ENCODE assay signal across 19 mouse cellular contexts in genomic region chr13:46237723-46238349, GRCm38 (mm10). TPM values are rescaled to one million over a fixed set of nuclear protein-coding genes. Genes with fewer than 3 reads are reported as not detected.
DNase-seq lines count a peak whose midpoint lies in the region; ATAC-seq and TF ChIP-seq lines count a peak whose summit lies in the region.
"Had no signal": no experiment of that assay in that cellular context is flagged by ENCODE, and none has a peak within 500 bp of the region (broad histone marks: within the 10 kb centered on the region; RNA-seq: fewer than 3 reads in every experiment).

No protein-coding gene starts in this region.

- H3K9ac ChIP-seq in lung, postnatal 0 days (replicated peaks; ENCODE audit: low read depth), result no peak overlapping the region
- H3K9ac ChIP-seq in liver, embryonic 16.5 days (ENCODE audit: low read depth, low read length), result no peak overlapping the region
- H3K9ac ChIP-seq: hindbrain, embryonic 15.5 days; limb, embryonic 13.5 days had no signal

- no peaks in the 10 kb centered on the region for H3K36me3 ChIP-seq in lung, postnatal 0 days (ENCODE audit: insufficient read depth, low read length)
- H3K36me3 ChIP-seq in liver, embryonic 16.5 days (ENCODE audit: control insufficient read depth, insufficient read depth), result no peaks in the 10 kb centered on the region
- H3K36me3 ChIP-seq: hindbrain, embryonic 15.5 days; limb, embryonic 13.5 days had no signal

- H3K4me1 ChIP-seq in lung, postnatal 0 days (ENCODE audit: insufficient read depth, low read depth, low read length), result no peaks in the 10 kb centered on the region
- no peaks in the 10 kb centered on the region for H3K4me1 ChIP-seq in liver, embryonic 16.5 days (ENCODE audit: control insufficient read depth, low read depth, low read length)
- H3K4me1 ChIP-seq: limb, embryonic 13.5 days; megakaryocyte, embryonic 14.5 days had no signal

- no peak for TF ChIP-seq EP300 in lung, postnatal 0 days (IDR thresholded peaks at IDR 0.05)

- no peak overlapping the region for H3K27ac ChIP-seq in lung, postnatal 0 days (ENCODE audit: low read length)
- no peak overlapping the region for H3K27ac ChIP-seq in liver, embryonic 16.5 days (ENCODE audit: low read length)
- H3K27ac ChIP-seq: gastrocnemius, adult 2 months; hindbrain, embryonic 15.5 days; limb, embryonic 13.5 days had no signal

- peak; percentile 65 for DNase-seq in lung, postnatal 0 days (ENCODE audit: low spot score)
- DNase-seq in lung, postnatal 4 days, result no peak
- peak; percentile 42 for DNase-seq in embryo, embryonic 11 days
- peak; percentile 18 for DNase-seq in kidney, postnatal 10 days
- no peak for DNase-seq in thymus, postnatal 14 days
- no peak for DNase-seq in left cerebral cortex, adult 9 months (ENCODE audit: low spot score in 2 of 2)
- DNase-seq: cerebellum, adult 18-20 months; gastrocnemius, adult 2 months; heart, postnatal 14 days; spleen, adult 18-20 months; thymus, postnatal 4 days had no signal

- 50% methylated on average over 7 of the region's 7 CpGs for WGBS in lung, postnatal 0 days
- 55% methylated on average over 7 of the region's 7 CpGs for WGBS in liver, embryonic 16.5 days (ENCODE audit: insufficient replicate concordance)

- ATAC-seq in lung, postnatal 0 days, result peak; percentile 68
- ATAC-seq in liver, embryonic 16.5 days (ENCODE audit: low read depth), result peak; percentile 92
- ATAC-seq: CD4-positive, CD25-positive, alpha-beta regulatory T cell, adult 4 months; forebrain, embryonic 16.5 days had no signal

- no peaks in the 10 kb centered on the region for H3K27me3 ChIP-seq in lung, postnatal 0 days (replicated peaks; ENCODE audit: insufficient read depth, low read length)
- no peaks in the 10 kb centered on the region for H3K27me3 ChIP-seq in liver, embryonic 16.5 days (ENCODE audit: control insufficient read depth, insufficient read depth, low read depth, low read length)
- H3K27me3 ChIP-seq: hindbrain, embryonic 15.5 days; limb, embryonic 13.5 days had no signal

- TF ChIP-seq CTCF in lung, postnatal 0 days (IDR thresholded peaks at IDR 0.05), result no peak

- H3K4me2 ChIP-seq in lung, postnatal 0 days (replicated peaks; ENCODE audit: low read depth, low read length), result no peak overlapping the region
- H3K4me2 ChIP-seq in liver, embryonic 16.5 days (ENCODE audit: low read depth, low read length), result 0 out of 2 replicates have a peak overlapping the region, but pooled peaks have one; percentile 22
- H3K4me2 ChIP-seq: hindbrain, embryonic 15.5 days; limb, embryonic 13.5 days had no signal

- H3K9me3 ChIP-seq in lung, postnatal 0 days (ENCODE audit: low read length), result no peaks in the 10 kb centered on the region
- no peaks in the 10 kb centered on the region for H3K9me3 ChIP-seq in liver, embryonic 16.5 days (replicated peaks; ENCODE audit: control insufficient read depth, low read length)
- H3K9me3 ChIP-seq: hindbrain, embryonic 15.5 days; limb, embryonic 13.5 days had no signal

- H3K4me3 ChIP-seq in lung, postnatal 0 days (ENCODE audit: low read depth, low read length), result no peak overlapping the region
- no peak overlapping the region for H3K4me3 ChIP-seq in liver, embryonic 16.5 days (ENCODE audit: low read depth, low read length)
- H3K4me3 ChIP-seq: gastrocnemius, adult 2 months; hindbrain, embryonic 15.5 days; limb, embryonic 13.5 days; megakaryocyte, embryonic 14.5 days had no signal

RNA-seq across cellular contexts. Expression of gene Stmnd1, which starts 35.7 kb away (rescaled TPM):
- 4.2 and 6.0 TPM in 2 replicates for polyA plus RNA-seq in lung, postnatal 0 days (2015; fragmentation: Nextera tagmentation; extraction: Ambion mirVana)
- not detected in 2 replicates for polyA plus RNA-seq in liver, embryonic 16.5 days (2015; fragmentation: Nextera tagmentation; extraction: Ambion mirVana)
- polyA plus RNA-seq: brain, embryonic 14.5 days; CD4-positive, CD25-positive, alpha-beta regulatory T cell, adult 4 months; forebrain, embryonic 16.5 days; neural tube, embryonic 14.5 days had no signal

Comparison
In these comparisons a context has a peak if more than half of its experiments do, and no peak if none do; other contexts are left out.
1. DNase-seq: peak in lung, postnatal 0 days (single experiment), embryo, embryonic 11 days (single experiment) and kidney, postnatal 10 days (single experiment); none in lung, postnatal 4 days (0 of 2), thymus, postnatal 14 days (single experiment) and left cerebral cortex, adult 9 months (0 of 2).